Comparison of ENCODE assay signal across 8 mouse cellular contexts in the genomic region with DNA sequence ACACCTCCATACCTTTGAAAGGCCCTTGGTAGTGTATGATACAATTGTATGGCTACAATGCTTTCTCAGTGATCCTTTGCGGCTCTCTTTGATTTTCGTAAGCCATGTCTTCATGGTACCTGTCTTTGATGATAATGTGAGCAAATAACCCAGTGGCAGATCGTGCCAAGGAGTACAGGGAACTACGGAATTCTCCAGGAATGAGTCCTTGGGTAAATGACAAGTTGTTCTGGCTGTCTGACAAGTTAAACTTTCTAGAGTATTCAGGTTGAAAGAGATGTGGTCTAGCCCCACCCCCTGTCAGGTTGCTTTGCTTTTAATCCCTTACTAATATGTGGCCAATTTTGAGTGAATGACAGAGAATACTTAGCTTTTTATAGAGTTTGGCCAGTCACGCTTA. TPM values are rescaled to one million over a fixed set of nuclear protein-coding genes. Genes with fewer than 3 reads are reported as not detected.
DNase-seq lines count a peak whose midpoint lies in the region; ATAC-seq and TF ChIP-seq lines count a peak whose summit lies in the region.

No protein-coding gene starts in this region.

- 72% methylated on average over 5 of the region's 5 CpGs for WGBS in forebrain, embryonic 14.5 days
- WGBS in liver, embryonic 12.5 days (ENCODE audit: insufficient replicate concordance) = 75% methylated on average over 5 of the region's 5 CpGs
- WGBS in neural tube, embryonic 15.5 days = 82% methylated on average over 5 of the region's 5 CpGs

- no peak for TF ChIP-seq CTCF in layer of hippocampus, adult 2 months (conservative IDR thresholded peaks at IDR 0.05)

- peak overlapping the region; percentile 69 for H3K4me3 ChIP-seq in layer of hippocampus, adult 2 months
- H3K4me3 ChIP-seq in forebrain, embryonic 14.5 days (ENCODE audit: low read depth, low read length) = peak overlapping the region; percentile 85
- H3K4me3 ChIP-seq in liver, embryonic 12.5 days = peak overlapping the region; percentile 89
- peak overlapping the region; percentile 87 for H3K4me3 ChIP-seq in neural tube, embryonic 15.5 days (replicated peaks)

- no peak for DNase-seq in layer of hippocampus, adult 2 months (ENCODE audit: low spot score in 2 of 2)
- DNase-seq in layer of hippocampus, postnatal 14 days (ENCODE audit: low spot score in 2 of 2) = no peak
- DNase-seq in forebrain, embryonic 14.5 days (ENCODE audit: low spot score) = peak; percentile 2
- no peak for DNase-seq in cerebellum, postnatal 4 days (ENCODE audit: low spot score in 2 of 2)
- no peak for DNase-seq in cerebellum, postnatal 14 days
- DNase-seq in thymus, adult 18-20 months = no peak

- no peak for ATAC-seq in forebrain, embryonic 14.5 days
- no peak for ATAC-seq in liver, embryonic 12.5 days
- no peak for ATAC-seq in neural tube, embryonic 15.5 days (ENCODE audit: low FRiP score)

- H3K4me2 ChIP-seq in forebrain, embryonic 14.5 days (ENCODE audit: low read length) = peak overlapping the region; percentile 74
- peak overlapping the region; percentile 72 for H3K4me2 ChIP-seq in liver, embryonic 12.5 days
- peak overlapping the region; percentile 71 for H3K4me2 ChIP-seq in neural tube, embryonic 15.5 days

- H3K9ac ChIP-seq in forebrain, embryonic 14.5 days (ENCODE audit: low read length) = peak overlapping the region; percentile 86
- H3K9ac ChIP-seq in liver, embryonic 12.5 days = peak overlapping the region; percentile 90
- peak overlapping the region; percentile 80 for H3K9ac ChIP-seq in neural tube, embryonic 15.5 days (replicated peaks)

- H3K27me3 ChIP-seq in forebrain, embryonic 14.5 days (replicated peaks; ENCODE audit: control insufficient read depth, insufficient read depth, low read length) = no peaks in the 10 kb centered on the region
- H3K27me3 ChIP-seq in liver, embryonic 12.5 days (replicated peaks) = no peaks in the 10 kb centered on the region
- no peaks in the 10 kb centered on the region for H3K27me3 ChIP-seq in neural tube, embryonic 15.5 days (replicated peaks)

- peaks cover 12% of the 10 kb centered on the region for H3K4me1 ChIP-seq in forebrain, embryonic 14.5 days (ENCODE audit: control insufficient read depth, insufficient read depth, low read length)
- H3K4me1 ChIP-seq in liver, embryonic 12.5 days = peaks cover 45% of the 10 kb centered on the region
- H3K4me1 ChIP-seq in neural tube, embryonic 15.5 days = peaks cover 17% of the 10 kb centered on the region

- H3K9me3 ChIP-seq in forebrain, embryonic 14.5 days (replicated peaks; ENCODE audit: control insufficient read depth, low read length) = no peaks in the 10 kb centered on the region
- no peaks in the 10 kb centered on the region for H3K9me3 ChIP-seq in liver, embryonic 12.5 days (replicated peaks)
- H3K9me3 ChIP-seq in neural tube, embryonic 15.5 days (replicated peaks) = no peaks in the 10 kb centered on the region

- no peaks in the 10 kb centered on the region for H3K36me3 ChIP-seq in forebrain, embryonic 14.5 days (ENCODE audit: control insufficient read depth, insufficient read depth, low read length)
- 0 out of 2 replicates have a peak, but pooled peaks cover 2% of the 10 kb centered on the region for H3K36me3 ChIP-seq in liver, embryonic 12.5 days
- H3K36me3 ChIP-seq in neural tube, embryonic 15.5 days = no peaks in the 10 kb centered on the region

- peak overlapping the region; percentile 93; the same call in 1 of the 2 replicates for H3K27ac ChIP-seq in layer of hippocampus, adult 2 months
- no peak overlapping the region for H3K27ac ChIP-seq in forebrain, embryonic 14.5 days (ENCODE audit: low read depth, low read length)
- no peak overlapping the region for H3K27ac ChIP-seq in liver, embryonic 12.5 days
- H3K27ac ChIP-seq in neural tube, embryonic 15.5 days (replicated peaks) = no peak overlapping the region

RNA-seq across cellular contexts. Expression of a gene that starts 1.2 kb away (rescaled TPM):
- total RNA-seq in layer of hippocampus, adult 2 months (2021) = 100 to 1,000 TPM; 155 to 157 TPM
- total RNA-seq in layer of hippocampus, postnatal 14 days (2021) = 100 to 1,000 TPM; 151 TPM
- 72.3 and 75.5 TPM in 2 replicates for polyA plus RNA-seq in forebrain, embryonic 14.5 days (2014; fragmentation: Nextera tagmentation; extraction: Ambion mirVana)
- 43.4 and 44.1 TPM in 2 replicates for polyA plus RNA-seq in liver, embryonic 12.5 days (2016; fragmentation: Nextera tagmentation; extraction: Ambion mirVana)
- 52.0 and 54.3 TPM in 2 replicates for polyA plus RNA-seq in neural tube, embryonic 15.5 days (2015; fragmentation: Nextera tagmentation; extraction: Ambion mirVana)

RNA-seq across cellular contexts. Expression of a gene that starts 1.3 kb away (rescaled TPM):
- 1 to 10 TPM in 1 of 2 experiments, under 1 TPM in 1; 0.49 to 1.3 TPM for total RNA-seq in layer of hippocampus, adult 2 months (2021)
- 1 to 10 TPM in 1 of 2 experiments, under 1 TPM in 1; 0.62 to 1.1 TPM for total RNA-seq in layer of hippocampus, postnatal 14 days (2021)
- 0.29 and 0.36 TPM in 2 replicates for polyA plus RNA-seq in forebrain, embryonic 14.5 days (2014; fragmentation: Nextera tagmentation; extraction: Ambion mirVana)
- 0.07 and 0.17 TPM in 2 replicates for polyA plus RNA-seq in liver, embryonic 12.5 days (2016; fragmentation: Nextera tagmentation; extraction: Ambion mirVana)
- polyA plus RNA-seq in neural tube, embryonic 15.5 days (2015; fragmentation: Nextera tagmentation; extraction: Ambion mirVana) = 0.59 and 1.3 TPM in 2 replicates
